Mouse (Mus musculus): ENCODE data around the gene 1700017B05Rik.
"Not testable (repeated sequence)": the region's sequence is repeated elsewhere in the genome, so short reads cannot be mapped to it uniquely, and the experiment has no call there.

Gene 1700017B05Rik

DNA sequence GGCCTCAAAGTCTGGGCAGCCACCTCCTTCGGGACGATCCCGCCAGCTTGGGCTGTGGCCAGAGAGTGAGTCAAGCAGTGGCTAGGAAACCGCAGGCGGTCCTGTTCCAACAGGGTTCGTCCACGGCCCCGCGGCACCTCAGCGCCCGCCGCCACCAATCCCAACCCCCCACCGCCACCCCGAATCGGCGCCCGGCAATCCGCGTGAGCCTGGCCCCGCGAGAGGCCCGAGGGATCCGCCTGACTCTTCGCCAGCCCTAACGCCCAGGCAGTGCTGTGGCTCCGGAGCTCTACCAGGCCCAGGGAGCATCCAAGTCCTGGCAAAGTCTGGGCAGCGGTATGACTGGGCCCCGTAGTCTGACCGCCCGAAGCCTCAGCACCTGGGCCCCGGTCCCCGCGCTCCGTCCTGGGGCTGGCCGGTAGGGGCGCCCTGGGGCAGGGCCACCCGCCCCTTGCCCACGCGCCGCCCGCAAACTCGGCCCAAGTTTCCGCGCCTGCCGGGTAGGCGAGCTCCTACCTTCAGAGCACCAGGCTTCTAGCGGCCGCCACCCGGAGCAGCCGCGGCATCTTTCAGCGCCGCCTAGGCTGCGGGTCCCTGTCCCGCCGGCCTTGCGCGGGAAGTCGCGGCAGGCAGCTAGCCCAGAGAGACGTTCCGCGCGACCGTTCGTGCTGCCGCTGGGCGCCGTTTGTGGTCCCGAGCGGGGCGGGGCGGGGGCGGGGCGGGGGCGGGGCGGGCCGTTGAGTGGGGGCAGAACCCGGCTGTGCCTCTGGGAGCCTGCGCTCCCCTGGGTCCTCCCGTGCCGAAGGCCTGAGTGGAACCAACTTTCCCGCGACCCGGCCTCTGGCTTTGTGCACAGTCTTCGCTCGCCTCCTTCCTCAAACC is at the start of gene 1700017B05Rik:
TSS of gene 1700017B05Rik (minus strand) at position 700 of the 882 bp plus-strand sequence.
- peak; percentile 85 for DNase-seq (ENCODE audit: extremely low spot score, low spot score)

DNA sequence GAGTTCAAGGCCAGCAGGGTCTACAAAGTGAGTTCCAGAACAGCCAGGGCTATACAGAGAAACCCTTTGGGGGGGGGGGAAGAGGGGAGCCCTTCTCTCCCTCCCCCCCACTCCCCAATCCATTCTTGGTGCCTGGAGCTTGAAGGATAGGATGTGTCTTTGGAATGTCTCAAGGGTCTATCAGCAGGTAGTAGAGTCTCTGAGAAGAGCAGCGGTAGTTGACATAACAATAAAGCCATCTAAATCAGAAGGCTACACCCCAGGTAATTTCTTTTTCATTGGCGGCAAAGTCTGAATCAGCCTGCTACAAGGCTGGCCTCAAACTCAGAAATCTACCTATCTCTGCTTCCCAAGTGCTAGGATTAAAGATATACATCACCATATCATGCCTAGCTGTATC is 48.5 kb upstream of the 1700017B05Rik start:
- DNase-seq (ENCODE audit: extremely low spot score, low spot score) = no peak

DNA sequence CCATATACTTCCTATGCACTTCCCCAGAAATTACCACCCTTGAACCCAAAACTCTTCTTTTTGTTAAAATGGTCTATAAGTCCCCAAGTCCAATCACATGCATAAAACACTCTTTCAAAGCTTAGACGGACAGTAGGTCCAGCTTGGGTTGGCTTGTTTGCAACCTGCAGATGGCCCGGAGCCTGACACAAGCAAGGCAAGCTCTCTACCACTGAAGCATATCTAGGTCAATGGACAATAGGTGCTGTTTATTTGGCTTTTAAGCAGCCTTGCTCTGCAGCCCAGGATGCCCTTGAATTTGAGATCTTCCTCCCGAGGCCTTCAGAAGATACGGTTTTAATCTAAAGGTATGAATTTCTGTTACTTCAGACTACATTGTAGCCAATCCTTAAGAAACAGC is 46.9 kb upstream of the 1700017B05Rik start:
- DNase-seq (ENCODE audit: extremely low spot score, low spot score) = no peak

DNA sequence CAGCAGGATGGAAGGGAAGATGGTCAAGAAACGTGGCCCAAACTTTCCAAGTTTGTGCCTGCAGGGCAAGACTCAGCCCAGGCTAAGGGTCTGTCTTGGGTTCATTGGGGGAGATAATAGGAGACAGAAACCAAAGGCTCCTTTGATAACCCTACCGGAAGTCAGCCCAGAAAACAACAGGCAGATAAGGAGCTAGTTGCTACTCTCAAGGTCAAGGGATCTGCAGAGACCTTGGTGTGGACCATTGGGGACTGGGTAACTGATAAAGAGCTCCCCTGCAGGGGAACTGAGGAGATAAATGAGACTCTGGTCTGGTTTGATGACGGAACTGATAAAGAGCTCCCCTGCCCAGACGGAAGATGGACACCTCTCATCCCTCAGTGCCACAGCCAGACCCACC is 45.0 kb upstream of the 1700017B05Rik start:
- DNase-seq (ENCODE audit: extremely low spot score, low spot score) = no peak

DNA sequence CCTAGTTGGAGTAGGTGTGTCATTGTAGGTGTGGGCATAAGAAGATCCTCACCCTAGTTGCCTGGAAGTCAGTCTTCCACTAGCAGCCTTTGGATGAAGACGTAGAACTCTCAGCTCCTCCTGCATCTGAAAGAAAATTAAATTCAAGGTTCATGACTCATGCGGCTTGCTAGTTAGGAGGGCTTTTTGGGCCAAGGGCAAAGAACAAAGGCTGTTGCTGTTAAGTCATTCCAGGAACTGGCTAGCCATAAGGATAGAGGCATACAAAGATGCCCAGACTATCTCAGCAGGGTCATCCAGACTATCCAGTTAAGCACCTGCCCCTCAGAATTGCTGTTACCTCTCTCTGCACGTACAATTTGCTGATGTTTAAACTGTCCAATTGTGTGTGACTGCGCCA is 42.3 kb upstream of the 1700017B05Rik start:
- DNase-seq (ENCODE audit: extremely low spot score, low spot score) = not testable (repeated sequence)

DNA sequence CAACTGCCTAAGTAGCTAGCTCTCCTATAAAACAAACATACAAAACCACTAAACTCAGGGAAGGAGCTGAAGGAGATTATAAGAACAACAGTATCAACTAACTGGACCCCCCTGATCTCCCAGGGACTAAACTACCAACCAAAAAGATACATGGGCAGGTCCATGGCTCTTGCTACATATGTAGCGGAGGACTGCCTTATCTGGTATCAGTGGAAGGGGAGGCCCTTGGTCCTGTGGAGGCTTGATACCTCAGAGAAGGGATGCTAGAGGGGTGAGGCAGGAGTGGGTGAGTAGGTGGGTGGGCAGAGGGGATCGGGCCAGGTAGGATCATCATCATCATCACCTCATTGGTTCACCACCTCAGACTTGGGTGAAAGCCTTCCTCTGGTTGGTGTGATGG is 41.8 kb upstream of the 1700017B05Rik start:
- DNase-seq (ENCODE audit: extremely low spot score, low spot score) = no peak

DNA sequence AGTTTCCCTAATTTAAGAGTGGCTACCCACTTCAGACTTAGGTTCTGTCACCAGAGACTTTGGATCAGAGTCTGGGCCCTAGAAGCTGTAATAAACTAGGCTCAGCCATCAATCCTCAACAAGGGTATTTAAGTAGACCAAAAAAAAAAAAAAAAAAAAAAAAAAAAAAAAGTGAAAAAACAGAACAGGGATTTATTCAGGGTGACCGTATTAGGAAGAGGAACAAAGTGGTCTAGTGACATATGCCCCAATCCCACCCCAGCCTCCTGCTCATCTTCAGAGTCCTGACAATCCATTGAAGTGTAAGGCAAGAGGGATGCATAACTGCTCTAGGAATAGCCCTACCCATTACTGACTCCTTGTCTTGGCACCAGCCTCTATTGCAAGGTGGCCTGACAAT is 40.9 kb upstream of the 1700017B05Rik start:
- no peak for DNase-seq (ENCODE audit: extremely low spot score, low spot score)

DNA sequence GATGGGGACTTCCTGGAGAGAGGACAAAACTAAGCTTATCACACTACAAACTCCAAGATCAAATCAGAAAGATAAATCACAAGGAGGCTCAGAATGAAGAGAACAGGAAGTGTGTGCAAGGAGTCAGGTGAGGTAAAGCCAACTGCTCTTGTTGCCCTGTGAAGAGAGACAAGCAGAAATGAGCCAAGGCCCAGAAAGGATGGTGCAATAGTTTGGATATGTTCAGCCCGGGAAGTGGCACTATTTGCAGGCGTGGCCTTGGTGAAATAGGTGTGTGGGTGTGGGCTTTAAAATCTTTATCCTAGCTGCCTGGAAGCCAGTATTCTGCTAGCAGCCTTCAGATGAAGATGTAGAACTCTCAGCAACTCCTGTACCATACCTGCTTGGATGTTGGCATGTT is 38.4 kb upstream of the 1700017B05Rik start:
- DNase-seq (ENCODE audit: extremely low spot score, low spot score) = no peak

DNA sequence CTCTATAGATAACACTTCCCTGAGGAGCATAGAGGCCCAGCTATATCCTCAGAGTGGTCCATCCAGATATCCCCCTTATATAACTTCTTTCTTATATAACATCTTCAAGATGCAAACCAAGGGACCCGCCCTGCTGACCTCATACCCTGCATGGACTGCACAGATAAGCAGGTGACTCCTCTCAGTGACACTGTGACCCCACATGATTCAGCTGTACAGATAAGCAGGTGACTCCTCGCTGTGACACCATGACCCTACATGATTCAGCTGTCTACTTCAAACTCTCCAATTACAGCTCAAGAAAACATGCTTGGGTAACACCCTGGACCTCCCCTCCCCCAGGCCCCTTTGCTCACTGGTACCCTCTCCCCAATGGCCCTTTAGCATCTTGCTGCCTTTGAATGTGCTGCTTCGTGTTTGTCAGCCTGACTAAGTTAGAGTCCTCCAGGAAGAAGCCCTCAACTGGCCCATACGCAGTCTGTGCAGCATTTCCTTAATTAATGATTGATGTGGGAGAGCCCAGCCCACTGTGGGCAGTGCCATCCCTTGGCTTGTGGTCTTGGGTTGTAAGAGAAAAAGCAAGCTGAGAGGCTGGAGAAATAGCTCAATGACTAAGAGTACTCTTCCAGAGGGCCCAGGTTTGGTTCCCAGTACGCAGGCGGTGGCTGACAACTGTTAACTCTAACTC is 37.5 kb upstream of the 1700017B05Rik start:
- DNase-seq (ENCODE audit: extremely low spot score, low spot score) = no peak

DNA sequence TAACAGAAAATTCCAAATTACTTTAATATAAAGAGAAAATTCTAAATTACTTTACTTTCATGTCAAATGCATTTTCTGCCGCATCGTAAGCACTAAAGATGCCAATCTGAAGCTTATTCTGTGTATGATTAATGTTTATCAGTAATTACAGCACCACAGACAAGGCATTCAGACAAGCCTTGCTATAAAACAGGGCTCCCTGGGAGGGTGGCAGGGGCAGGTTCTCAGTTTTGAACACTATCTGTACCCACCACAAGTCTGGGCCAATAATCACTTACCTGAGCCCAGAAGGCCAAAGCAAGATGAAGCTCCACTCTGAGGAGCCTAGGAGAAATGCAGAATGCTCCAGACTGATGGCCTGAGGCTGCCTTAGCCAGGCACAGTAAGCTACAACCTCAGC is 35.5 kb upstream of the 1700017B05Rik start:
- DNase-seq (ENCODE audit: extremely low spot score, low spot score) = no peak

DNA sequence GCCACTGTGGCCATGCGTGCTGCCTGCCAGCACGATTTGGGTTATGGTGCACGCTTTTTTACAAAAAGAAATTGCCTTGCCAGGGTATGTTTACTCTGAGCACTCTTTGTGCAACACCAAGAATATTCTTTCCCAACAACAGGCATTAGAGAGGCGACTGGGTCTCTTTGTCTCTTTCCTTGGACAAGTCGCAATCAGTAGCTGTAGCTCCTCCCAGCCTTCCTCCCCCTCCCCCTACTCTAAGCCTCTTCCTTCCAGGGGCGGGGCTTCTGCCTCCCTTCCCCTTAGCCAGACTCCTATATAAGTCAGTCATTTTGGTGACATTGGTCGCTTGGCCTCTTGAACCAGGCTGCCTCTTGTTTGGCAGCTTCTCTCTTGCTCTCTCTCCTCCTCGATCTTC is 33.9 kb upstream of the 1700017B05Rik start:
- no peak for DNase-seq (ENCODE audit: extremely low spot score, low spot score)

DNA sequence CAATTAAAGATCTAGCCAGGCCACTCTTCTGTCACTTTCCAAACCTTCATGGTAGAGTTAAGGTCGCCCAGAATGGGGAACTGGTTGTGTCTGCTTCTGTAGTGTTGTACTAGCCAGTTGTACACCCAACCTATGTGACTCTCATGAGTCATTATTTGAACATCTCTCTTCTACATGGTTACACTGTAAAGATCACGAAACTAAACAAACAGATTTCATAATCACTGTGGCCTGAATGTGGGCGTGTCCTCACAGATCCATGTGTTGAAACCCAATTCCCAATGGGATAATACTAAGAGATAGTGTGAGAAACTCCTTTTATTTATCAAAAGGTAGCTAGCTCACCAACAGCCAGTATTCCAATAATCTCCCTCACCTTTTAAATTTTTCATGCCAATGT is 33.3 kb upstream of the 1700017B05Rik start:
- no peak for DNase-seq (ENCODE audit: extremely low spot score, low spot score)

DNA sequence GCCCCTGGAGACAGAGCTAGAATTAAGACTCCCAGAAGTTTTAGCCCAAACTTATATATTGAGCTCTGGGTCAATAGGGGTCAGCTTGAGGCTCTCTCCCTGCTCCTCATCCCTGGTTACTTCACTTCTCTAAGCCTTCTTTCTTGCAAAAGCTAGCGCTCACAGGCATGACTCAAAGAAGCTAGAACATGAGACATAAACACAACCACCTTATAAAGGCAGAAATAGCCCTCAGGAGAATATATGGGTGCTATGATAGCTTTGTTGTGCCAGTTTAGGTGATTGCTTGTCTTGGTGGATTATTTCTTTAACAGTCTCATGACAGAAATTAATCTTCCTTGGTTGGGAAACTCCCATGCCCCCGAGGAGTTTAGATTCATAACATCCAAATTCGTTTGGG is 32.5 kb upstream of the 1700017B05Rik start:
- DNase-seq (ENCODE audit: extremely low spot score, low spot score) = no peak

DNA sequence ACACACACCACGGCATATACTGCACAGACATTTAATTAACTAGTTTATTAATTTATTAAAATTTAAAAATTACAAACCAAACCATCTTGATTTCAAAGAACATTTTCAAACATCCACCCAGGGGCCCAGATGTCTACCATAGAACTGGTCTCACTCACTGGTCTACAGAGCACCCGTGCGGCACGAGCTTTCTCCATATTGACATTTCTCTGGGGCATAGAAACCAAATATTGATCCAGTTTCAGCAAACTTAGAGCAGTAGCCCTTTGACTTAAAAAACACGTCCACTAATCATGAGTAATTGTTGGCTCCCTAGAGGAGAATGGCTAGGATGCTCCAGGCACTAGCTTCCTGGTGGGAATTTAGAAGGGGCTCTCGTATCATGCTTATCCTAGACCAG is 24.8 kb upstream of the 1700017B05Rik start:
- no peak for DNase-seq (ENCODE audit: extremely low spot score, low spot score)

DNA sequence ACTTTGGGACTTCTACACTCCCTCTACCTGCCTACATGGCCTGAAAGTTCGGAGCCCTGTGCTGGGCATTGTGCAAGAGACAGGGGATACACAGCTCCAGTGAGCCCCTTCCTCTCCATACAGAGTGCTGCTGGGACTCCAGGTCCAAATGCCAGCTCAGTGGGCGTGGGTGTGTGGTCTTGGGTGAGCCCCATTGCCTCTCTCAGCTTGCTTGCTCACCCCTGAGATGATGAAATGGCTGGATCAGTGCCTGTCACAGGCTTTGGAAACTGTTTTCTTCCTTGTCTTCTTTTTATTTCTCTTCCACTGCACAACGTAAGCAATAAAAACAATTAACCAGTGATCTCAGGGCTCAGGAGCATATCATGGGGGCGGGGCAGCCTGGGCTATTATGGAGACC is 20.9 kb upstream of the 1700017B05Rik start:
- DNase-seq (ENCODE audit: extremely low spot score, low spot score) = no peak

DNA sequence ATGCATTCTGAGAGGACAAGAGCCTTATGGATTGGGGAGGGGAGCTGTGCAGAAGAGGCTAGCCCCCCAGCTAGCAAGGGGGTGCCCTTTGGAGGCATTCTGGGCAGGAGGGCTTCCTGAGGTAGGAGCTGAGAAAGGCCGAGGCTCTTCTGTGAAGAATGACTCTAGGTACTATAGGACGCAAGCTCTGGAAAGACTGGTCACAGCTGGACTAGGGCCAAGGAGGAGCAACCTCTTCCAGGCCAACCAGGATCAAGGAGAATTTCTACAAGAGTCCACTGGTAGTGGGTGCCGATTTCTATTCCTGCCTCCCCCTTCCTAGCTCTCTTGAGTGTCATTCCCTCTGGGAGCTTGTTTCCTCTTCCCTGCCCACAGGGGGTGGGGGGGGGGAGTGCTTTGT is 20.3 kb upstream of the 1700017B05Rik start:
- DNase-seq (ENCODE audit: extremely low spot score, low spot score) = no peak

DNA sequence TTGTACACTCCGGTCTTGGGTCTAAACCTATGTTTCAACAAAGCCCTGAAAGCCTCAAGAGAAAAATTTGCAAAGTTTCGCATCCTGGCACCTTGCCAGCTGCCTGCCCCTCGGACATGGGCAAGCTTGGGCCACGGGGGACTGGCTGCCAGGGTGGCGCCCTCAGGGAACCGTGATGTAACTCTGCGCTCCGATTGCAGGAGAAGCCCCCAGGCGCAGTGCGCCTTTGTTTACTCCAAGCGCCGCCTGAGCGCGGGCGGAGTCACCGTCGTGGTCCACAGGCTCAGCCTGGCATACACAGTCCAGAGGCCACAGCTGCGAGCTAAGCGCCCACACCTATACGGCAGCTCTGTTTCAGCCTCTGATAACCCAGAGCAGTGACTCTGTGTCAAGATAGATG is 19.1 kb upstream of the 1700017B05Rik start:
- DNase-seq (ENCODE audit: extremely low spot score, low spot score) = no peak

DNA sequence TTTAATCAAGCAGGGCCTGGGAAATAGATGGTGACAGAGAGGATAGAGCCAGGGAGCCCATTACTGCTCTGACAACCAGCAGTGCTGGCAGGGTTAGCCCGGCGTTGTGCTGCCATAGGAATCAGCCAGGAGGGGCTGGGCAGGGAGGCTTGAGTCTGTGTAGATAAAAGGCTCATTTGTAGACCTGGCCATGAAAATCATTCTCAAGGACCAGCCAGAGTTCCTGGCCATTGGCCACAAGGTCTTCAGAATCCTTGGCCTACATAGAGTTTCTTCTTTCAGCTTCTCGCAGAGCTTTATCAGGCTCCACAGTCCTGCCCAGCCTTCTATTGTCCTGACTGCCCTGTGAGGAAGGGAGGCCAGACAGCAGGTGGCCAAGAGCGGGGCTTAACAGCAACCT is 17.0 kb upstream of the 1700017B05Rik start:
- no peak for DNase-seq (ENCODE audit: extremely low spot score, low spot score)

DNA sequence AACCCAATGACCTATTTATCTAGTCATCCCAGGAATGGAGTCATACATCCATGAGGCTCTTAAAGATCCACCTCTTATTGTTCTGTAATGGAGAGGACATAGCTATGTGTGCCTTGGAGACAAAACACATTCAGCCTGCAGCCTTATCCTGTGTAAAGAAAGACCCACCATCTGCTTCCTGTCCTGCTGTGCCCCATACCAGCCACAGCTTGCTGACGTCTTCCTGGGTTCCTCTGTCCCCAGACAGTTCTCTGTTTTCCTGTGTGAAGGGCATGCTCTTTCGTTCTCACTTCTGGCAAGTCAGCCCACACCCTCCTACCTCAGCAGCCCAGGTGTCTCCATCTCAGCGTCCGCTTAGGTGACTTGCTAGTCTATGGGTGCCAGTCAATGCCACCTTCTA is 15.9 kb upstream of the 1700017B05Rik start:
- DNase-seq (ENCODE audit: extremely low spot score, low spot score) = no peak

DNA sequence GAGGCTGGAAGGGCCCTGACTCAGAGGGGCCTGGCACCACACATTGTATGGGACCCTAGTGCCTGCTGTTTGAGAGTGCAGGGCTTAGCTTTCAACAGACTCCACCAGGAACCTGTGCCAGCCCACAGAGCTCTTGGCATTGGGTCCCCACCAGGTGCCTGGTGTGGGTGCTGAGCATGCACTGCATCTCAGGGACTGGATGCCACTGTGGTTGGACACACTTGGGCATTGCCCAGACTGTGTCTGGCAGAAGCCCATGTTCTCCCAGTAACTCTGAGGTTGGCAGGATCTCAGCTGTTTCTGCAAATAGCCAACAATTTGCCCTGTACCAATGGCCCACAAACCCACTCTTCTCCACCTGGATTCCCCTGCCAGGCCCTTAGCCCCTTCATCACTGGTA is 13.9 kb upstream of the 1700017B05Rik start:
- DNase-seq (ENCODE audit: extremely low spot score, low spot score) = no peak

DNA sequence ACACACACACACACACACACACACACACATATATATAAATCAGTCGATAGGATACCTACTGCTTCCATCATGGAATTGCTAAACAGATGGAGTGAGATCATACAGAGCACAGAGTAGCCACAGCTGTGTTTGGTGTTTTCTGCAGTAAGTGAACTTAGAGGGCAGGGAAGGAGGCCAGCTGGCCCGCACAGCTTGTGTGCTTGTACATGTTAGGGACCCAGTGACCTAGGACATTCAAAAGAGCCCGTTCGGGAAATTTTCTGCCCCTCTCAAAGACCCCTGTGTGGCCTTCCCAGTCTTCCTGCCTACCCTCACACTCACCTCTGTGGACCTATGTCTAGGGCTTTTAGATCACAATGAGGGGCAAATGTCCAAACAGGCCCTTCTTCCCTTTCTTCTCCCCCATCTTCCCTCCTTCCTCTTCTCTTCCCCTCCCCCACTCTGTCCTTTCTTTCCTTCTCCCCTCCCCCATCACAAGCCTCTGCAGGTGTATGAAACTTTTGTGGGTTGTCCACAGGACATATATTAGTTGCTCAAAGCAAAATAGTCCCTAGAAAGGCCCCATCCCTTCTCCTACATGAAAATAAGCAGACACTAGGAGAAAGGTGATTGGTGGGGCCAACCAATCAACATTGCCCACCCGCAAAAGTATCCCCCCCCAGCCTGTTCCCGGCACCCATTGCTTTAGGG is 11.5 kb upstream of the 1700017B05Rik start:
- no peak for DNase-seq (ENCODE audit: extremely low spot score, low spot score)
